ENCODE assay signal across 8 mouse cellular contexts in the genomic region with DNA sequence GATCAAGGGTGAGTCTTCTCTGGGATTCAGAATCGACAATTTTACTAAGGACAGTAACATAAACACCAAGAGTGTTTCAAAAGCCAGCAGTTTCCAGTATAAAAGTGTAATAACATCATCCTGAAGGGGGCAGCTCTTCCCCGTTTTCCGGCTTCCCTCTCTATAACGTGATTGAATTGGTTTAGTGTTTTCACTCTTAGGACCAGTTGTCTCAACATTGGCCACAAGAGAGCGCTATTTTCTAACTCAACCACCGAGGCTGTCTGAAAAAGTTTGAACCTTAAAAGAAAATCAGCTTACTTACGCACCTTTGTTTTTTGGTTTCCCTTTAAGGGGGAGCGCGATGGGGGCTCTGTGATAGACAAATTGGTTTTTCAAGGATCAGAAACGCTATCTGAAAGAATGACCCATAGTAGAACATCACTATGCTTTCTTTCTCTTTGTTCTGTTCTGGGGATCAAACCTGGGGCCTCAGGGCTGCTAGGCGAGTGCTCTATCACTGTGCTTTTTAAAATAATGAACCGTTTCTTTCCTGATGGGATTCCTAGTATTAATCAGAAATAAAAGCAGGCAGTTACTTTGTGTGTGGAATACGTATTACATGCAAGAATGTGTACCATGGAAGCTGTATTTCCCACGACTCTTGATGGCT. TPM values are rescaled to one million over a fixed set of nuclear protein-coding genes. Genes with fewer than 3 reads are reported as not detected.
DNase-seq lines count a peak whose midpoint lies in the region; ATAC-seq and TF ChIP-seq lines count a peak whose summit lies in the region.

No protein-coding gene starts in this region.

- DNase-seq in gastrocnemius, adult 8-10 months (ENCODE audit: low spot score in 2 of 2), result peak; percentile 32 to 44
- DNase-seq in hindlimb bud, embryonic 11.5 days (ENCODE audit: extremely low spot score, low read depth, low spot score), result peak; percentile 92
- DNase-seq in left cerebral cortex, adult 18-20 months (ENCODE audit: low spot score in 2 of 2), result peak; percentile 82 to 88
- peak; percentile 92 for DNase-seq in lung, postnatal 36 days
- DNase-seq in retina, postnatal 7 days (ENCODE audit: low read depth, low spot score), result peak; percentile 65
- peak; percentile 69 for DNase-seq in urinary bladder, postnatal 25 days (ENCODE audit: low spot score)

- H3K4me1 ChIP-seq in cortical plate, adult 2 months (ENCODE audit: control insufficient read depth, insufficient read depth, low read length), result no peaks in the 10 kb centered on the region

- ATAC-seq in activated CD4-positive, CD25-positive, alpha-beta regulatory T cell, adult 4 months, result peak; percentile 99

- no peak overlapping the region for H3K4me3 ChIP-seq in cortical plate, adult 2 months (ENCODE audit: insufficient read depth, low read length)

- H3K27ac ChIP-seq in cortical plate, adult 2 months (ENCODE audit: insufficient read depth, low read length), result no peak overlapping the region

- TF ChIP-seq POLR2A in cortical plate, adult 2 months (IDR thresholded peaks at IDR 0.05; ENCODE audit: extremely low read depth, insufficient read depth, low read length), result no peak

- peak; percentile 84 for TF ChIP-seq CTCF in cortical plate, adult 2 months (IDR thresholded peaks at IDR 0.05; ENCODE audit: extremely low read depth, insufficient read depth, low read length)

RNA-seq across cellular contexts. Expression of gene Gas2l3, which starts 18.2 kb away (rescaled TPM):
- polyA plus RNA-seq in activated CD4-positive, CD25-positive, alpha-beta regulatory T cell, adult 4 months (2017; shearing (Covaris generic)), result 1 to 10 TPM; 3.0 to 4.0 TPM
- 0.78 and 0.88 TPM in 2 replicates for polyA plus RNA-seq in cortical plate, adult 2 months (2012; rRNA removed)
- 1 to 10 TPM in 2 of 4 experiments, under 1 TPM in 2; 0.53 to 1.6 (median 1.1) TPM for total RNA-seq in gastrocnemius, adult 8-10 months (2022)
- total RNA-seq in left cerebral cortex, adult 18-20 months (2021), result 1 to 10 TPM; 2.1 to 2.3 TPM

Comparison
In these comparisons a context has a peak if more than half of its experiments do, and no peak if none do; other contexts are left out.
1. DNase-seq: peak in every context shown above with its lines; median percentile 92 in hindlimb bud, embryonic 11.5 days; 92 in lung, postnatal 36 days; 85 in left cerebral cortex, adult 18-20 months; 69 in urinary bladder, postnatal 25 days; 65 in retina, postnatal 7 days; 38 in gastrocnemius, adult 8-10 months.